Mouse (Mus musculus) ES-E14 (cell line): Measurements from ENCODE around the gene Olfr600. TPM values are rescaled to one million over a fixed set of nuclear protein-coding genes. Genes with fewer than 3 reads are reported as not detected.

Source experiments
- DNase-seq: peaks from one replicate; pipeline ENCODE4 v3.0.0-alpha.2; 2013; ENCODE audit warnings: low read depth, low spot score
- H3K27ac ChIP-seq: 2 replicates; pipeline ENCODE4 v1.5.1; 2012; ENCODE audit warnings: low read depth, mild to moderate bottlenecking, low read length, moderate library complexity, mixed read lengths; ENCODE audit not compliant: poor library complexity, insufficient read depth, severe bottlenecking
- H3K36me3 ChIP-seq: 2 replicates; pipeline ENCODE4 v1.6.1; 2012; ENCODE audit warnings: mild to moderate bottlenecking, low read length, moderate library complexity, mixed read lengths; ENCODE audit not compliant: control insufficient read depth, poor library complexity, insufficient read depth, severe bottlenecking
- H3K4me1 ChIP-seq, 2 experiments: fragments of 150-350 bp in 1 of 2; sonication (generic) in 1 of 2; 2 replicates each; pipeline ENCODE4 v1.6.1; 2012; ENCODE audit warnings: low read length in 2 of 2, mild to moderate bottlenecking in 1 of 2, mixed read lengths in 1 of 2; ENCODE audit not compliant: control insufficient read depth in 2 of 2, insufficient read depth in 2 of 2, poor library complexity in 1 of 2
- H3K4me3 ChIP-seq, 2 experiments: fragments of 150-350 bp in 1 of 2; sonication (generic) in 1 of 2; 2 replicates each; pipeline ENCODE4 v1.5.1; 2012; ENCODE audit warnings: low read length in 2 of 2, low read depth in 1 of 2, mild to moderate bottlenecking in 1 of 2, mixed read lengths in 1 of 2; ENCODE audit not compliant: insufficient read depth in 1 of 2, poor library complexity in 1 of 2, severe bottlenecking in 1 of 2
- H3K9ac ChIP-seq: 2 replicates; pipeline ENCODE4 v1.6.1; 2012; ENCODE audit warnings: low read depth, mild to moderate bottlenecking, low read length, mixed read lengths; ENCODE audit not compliant: poor library complexity, insufficient read depth, severe bottlenecking
- H3K9me3 ChIP-seq: fragments of 150-350 bp; sonication (generic); 2 replicates; pipeline ENCODE4 v1.6.1; 2012; ENCODE audit warnings: low read depth, mild to moderate bottlenecking, low read length; ENCODE audit not compliant: control insufficient read depth, insufficient read depth
- CHD2 ChIP-seq: IDR thresholded peaks from 2 replicates; pipeline ENCODE4 v1.6.1; 2014; ENCODE audit warnings: mild to moderate bottlenecking, low read depth, low read length, inconsistent platforms
- HCFC1 ChIP-seq: IDR thresholded peaks from 2 replicates; pipeline ENCODE4 v1.6.1; 2012; ENCODE audit warnings: low read length, inconsistent platforms, borderline replicate concordance; ENCODE audit not compliant: insufficient read depth
- MAFK ChIP-seq: IDR thresholded peaks from 2 replicates; pipeline ENCODE4 v1.6.1; 2014; ENCODE audit warnings: mild to moderate bottlenecking, low read depth, low read length, inconsistent platforms; ENCODE audit not compliant: insufficient read depth
- ZC3H11A ChIP-seq: IDR thresholded peaks from 2 replicates; pipeline ENCODE4 v1.6.1; 2012; ENCODE audit warnings: low read depth, mild to moderate bottlenecking, inconsistent platforms, low read length, borderline replicate concordance
- ZNF384 ChIP-seq: IDR thresholded peaks from 2 replicates; pipeline ENCODE4 v1.6.1; 2012; ENCODE audit warnings: low read depth, low read length, inconsistent platforms
- in situ Hi-C, 2 experiments: fragments of 600-800 bp; cut with MboI; formaldehyde crosslinking; loops; one replicate each; pipeline ENCODE4 v1.15.1; 2025; ENCODE audit warnings: low sequenced_read_pairs in 2 of 2, inconsistent platforms in 1 of 2; ENCODE audit not compliant: unreplicated experiment in 2 of 2
- total RNA-seq: library from RNA; depleted of rRNA; stranded (reverse); fragments of 300-350 nt; gene quantifications from 2 replicates; pipeline ENCODE4 v1.2.3, GENCODE M21; 2012; rRNA removed

Gene Olfr600
- total RNA-seq: not detected in 2 replicates

DNA sequence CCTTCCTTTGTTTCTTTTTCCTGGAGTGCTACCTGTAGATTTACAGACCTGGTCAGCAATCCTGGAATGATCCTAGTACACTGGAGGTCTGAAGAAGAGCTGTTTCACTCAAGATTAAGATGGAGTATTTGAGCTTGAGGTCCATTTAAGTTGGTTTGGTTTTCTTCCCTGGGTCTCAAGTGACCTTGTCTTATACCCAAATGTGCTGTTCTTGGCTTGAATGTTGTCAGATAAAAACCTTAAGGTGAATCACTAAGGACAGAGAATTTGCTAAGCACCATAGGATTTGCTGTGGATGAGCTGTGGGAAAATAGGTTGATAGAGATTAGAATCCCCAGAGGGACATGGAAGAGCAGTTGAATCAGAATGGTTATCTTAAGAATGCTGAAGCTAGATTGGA lies at the start of gene Olfr600:
Gene Olfr600, minus strand, starts transcription at position 101 of the 400 bp plus-strand sequence.
- TF ChIP-seq CHD2 (no peak), ZC3H11A (no peak), MAFK (no peak), HCFC1 (no peak), ZNF384 (no peak)
- Histone ChIP-seq H3K36me3 (no peaks in the 10 kb centered on the region), H3K27ac (no peak within 1 kb of the TSS), H3K4me1 (no peaks in the 10 kb centered on the region), H3K9me3 (no peaks in the 10 kb centered on the region), H3K9ac (no peak within 1 kb of the TSS), H3K4me3 (no peak within 1 kb of the TSS)
- no peak for DNase-seq
- in situ Hi-C loops: no loop called here

DNA sequence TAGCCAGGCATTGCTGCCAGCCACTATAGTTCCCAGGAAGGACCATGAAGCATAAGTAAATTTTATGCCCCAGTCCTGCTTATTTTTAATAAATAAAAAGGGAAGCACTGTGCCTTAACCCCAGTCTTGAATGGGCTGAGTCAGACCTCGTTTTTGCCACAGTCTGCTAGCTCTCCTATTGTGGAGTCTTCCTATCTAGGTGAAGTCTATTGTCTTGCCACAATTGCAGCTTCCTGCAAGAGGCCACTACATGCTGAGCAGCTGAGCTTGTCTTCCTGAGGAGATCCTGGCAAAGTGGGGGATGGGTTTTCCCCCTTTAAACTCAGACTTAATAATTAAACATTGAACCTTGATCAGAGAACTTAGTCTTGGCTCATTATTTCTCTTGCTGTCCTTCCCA lies 49.5 kb upstream of the Olfr600 start:
- peaks cover 1 to 7% of the 10 kb centered on the region in 2 experiments; a peak in 2 of 4 replicates for H3K4me1 ChIP-seq
- H3K4me3 ChIP-seq: no peak overlapping the region
- no peak overlapping the region for H3K9ac ChIP-seq
- H3K27ac ChIP-seq: peak overlapping the region; percentile 12; the same call in 1 of the 2 replicates
- no peak for DNase-seq
- no peaks in the 10 kb centered on the region for H3K9me3 ChIP-seq
- TF ChIP-seq MAFK (no peak), HCFC1 (no peak), ZC3H11A (no peak), CHD2 (no peak), ZNF384 (no peak)
- no peaks in the 10 kb centered on the region for H3K36me3 ChIP-seq
- in situ Hi-C loops: no loop called here

DNA sequence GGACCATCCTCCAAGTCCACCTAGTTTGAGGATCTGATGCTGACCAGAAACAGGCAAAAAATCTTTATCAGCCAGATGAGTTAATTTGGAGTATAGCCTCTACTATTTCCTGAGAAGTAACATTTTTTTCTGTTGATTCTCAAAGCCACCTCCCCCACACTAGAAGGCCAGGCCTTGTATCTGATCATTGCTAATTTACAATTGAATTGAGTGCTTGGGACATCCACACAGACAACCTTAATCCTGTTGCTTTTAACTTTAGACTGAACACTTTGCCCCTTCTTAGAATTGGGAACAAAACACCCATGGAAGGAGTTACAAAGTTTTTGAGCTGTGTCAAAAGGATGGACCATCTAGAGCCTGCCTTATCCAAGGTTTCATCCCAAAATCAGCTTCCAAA lies 48.3 kb upstream of the Olfr600 start:
- Histone ChIP-seq H3K9me3 (no peaks in the 10 kb centered on the region), H3K4me3 (no peak overlapping the region), H3K9ac (no peak overlapping the region), H3K36me3 (no peaks in the 10 kb centered on the region), H3K4me1 (peaks cover 1 to 5% of the 10 kb centered on the region in 2 experiments; a peak in 2 of 4 replicates), H3K27ac (peak overlapping the region; percentile 5; the same call in 1 of the 2 replicates)
- no peak for TF ChIP-seq ZNF384
- TF ChIP-seq CHD2: no peak
- TF ChIP-seq MAFK: no peak
- no peak for TF ChIP-seq HCFC1
- no peak for TF ChIP-seq ZC3H11A
- no peak for DNase-seq
- in situ Hi-C loops: no loop called here

GRCm38 (mm10) chr7:103386077-103386476 lies 36.6 kb upstream of the Olfr600 start, which contains the start of gene Olfr603:
Gene Olfr603, minus strand, starts transcription at chr7:103386177.
- no peak for DNase-seq
- no peaks in the 10 kb centered on the region for H3K36me3 ChIP-seq
- H3K9ac ChIP-seq: no peak within 1 kb of the TSS
- in situ Hi-C loops: no loop called here
- no peaks in the 10 kb centered on the region for H3K4me1 ChIP-seq
- H3K27ac ChIP-seq: no peak within 1 kb of the TSS
- no peak for TF ChIP-seq ZC3H11A
- TF ChIP-seq MAFK: no peak
- no peak for TF ChIP-seq CHD2
- no peak for TF ChIP-seq ZNF384
- no peak for TF ChIP-seq HCFC1
- no peak within 1 kb of the TSS for H3K4me3 ChIP-seq
- no peaks in the 10 kb centered on the region for H3K9me3 ChIP-seq

- Histone ChIP-seq H3K27ac (no peak within 1 kb of the TSS), H3K9me3 (no peaks in the 10 kb centered on the region), H3K4me1 (no peaks in the 10 kb centered on the region), H3K36me3 (no peaks in the 10 kb centered on the region), H3K4me3 (no peak within 1 kb of the TSS), H3K9ac (no peak within 1 kb of the TSS)
- no peak for DNase-seq
- TF ChIP-seq MAFK: no peak
- in situ Hi-C loops: no loop called here
Measured at GRCm38 (mm10) chr7:103362555-103362954, 13.1 kb upstream of the Olfr600 start, which contains the start of gene Olfr601. Gene Olfr601, minus strand, starts transcription at chr7:103362655.
